Mouse (Mus musculus) E14TG2a.4 (cell line): ENCODE data around the gene 4933402J07Rik.

ENCODE experiments used
- H3K27me3 ChIP-seq: 2 replicates; pipeline ENCODE4 v1.6.1; 2014; ENCODE audit warnings: low read length, control low read depth; ENCODE audit not compliant: insufficient read depth
- H3K36me3 ChIP-seq: 2 replicates; pipeline ENCODE4 v1.6.1; 2014; ENCODE audit warnings: low read length, control low read depth; ENCODE audit not compliant: insufficient read depth
- H3K4me1 ChIP-seq: replicated peaks from 2 replicates; pipeline ENCODE4 v1.6.1; 2014; ENCODE audit warnings: low read depth, low read length, control low read depth
- H3K4me3 ChIP-seq: replicated peaks from 2 replicates; pipeline ENCODE4 v1.5.1; 2014; ENCODE audit warnings: mild to moderate bottlenecking, low read length
- H3K9me3 ChIP-seq: 2 replicates; pipeline ENCODE4 v1.6.1; 2014; ENCODE audit warnings: low read length, control low read depth
- CTCF ChIP-seq: conservative IDR thresholded peaks from 2 replicates; pipeline ENCODE4 v1.5.1; 2014; ENCODE audit warnings: low read length
- NANOG ChIP-seq: IDR thresholded peaks from 2 replicates; pipeline ENCODE4 v1.6.1; 2014; ENCODE audit warnings: borderline replicate concordance, low read length, mixed read lengths
- POU5F1 ChIP-seq: IDR thresholded peaks from 2 replicates; pipeline ENCODE4 v1.6.1; 2014; ENCODE audit warnings: low read length, borderline replicate concordance

Gene 4933402J07Rik

DNA sequence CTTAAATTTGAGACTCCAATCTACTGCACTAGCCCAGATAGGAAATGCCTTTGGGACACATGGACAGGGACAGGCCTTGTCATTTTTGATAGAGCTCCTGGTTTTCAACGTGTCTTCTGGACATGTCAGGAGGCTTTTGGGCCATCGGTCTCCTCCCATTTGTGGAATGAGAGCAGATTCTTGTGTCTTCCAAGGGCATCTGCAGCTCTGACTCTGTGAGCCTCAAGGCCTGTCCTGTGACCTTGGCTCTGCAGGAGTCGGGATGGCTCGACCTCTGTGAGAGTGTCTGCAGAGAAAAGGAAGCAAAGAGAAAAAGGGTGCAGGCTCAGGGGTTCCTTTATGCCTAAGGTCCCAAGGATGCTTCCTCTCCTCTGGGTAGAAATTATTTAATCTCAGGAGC is 13.8 kb upstream of the 4933402J07Rik start:
- TF ChIP-seq POU5F1: no peak
- TF ChIP-seq NANOG: no peak
- no peak for TF ChIP-seq CTCF
- no peak overlapping the region for H3K4me3 ChIP-seq
- no peaks in the 10 kb centered on the region for H3K36me3 ChIP-seq
- H3K27me3 ChIP-seq: no peaks in the 10 kb centered on the region
- H3K4me1 ChIP-seq: peaks cover 13% of the 10 kb centered on the region
- no peaks in the 10 kb centered on the region for H3K9me3 ChIP-seq

- H3K4me3 ChIP-seq: no peak overlapping the region
- peaks cover 13% of the 10 kb centered on the region for H3K4me1 ChIP-seq
- no peaks in the 10 kb centered on the region for H3K36me3 ChIP-seq
- no peaks in the 10 kb centered on the region for H3K27me3 ChIP-seq
- H3K9me3 ChIP-seq: no peaks in the 10 kb centered on the region
- TF ChIP-seq POU5F1 (no peak), NANOG (no peak), CTCF (no peak)
These were observed 10.9 kb upstream of the 4933402J07Rik start for GRCm38 (mm10) chr8:87552801-87553200.

GRCm38 (mm10) chr8:87560801-87561200 is 2.9 kb upstream of the 4933402J07Rik start:
- TF ChIP-seq NANOG (no peak), POU5F1 (no peak), CTCF (no peak)
- Histone ChIP-seq H3K9me3 (peaks cover 17% of the 10 kb centered on the region), H3K36me3 (no peaks in the 10 kb centered on the region), H3K4me1 (no peaks in the 10 kb centered on the region), H3K27me3 (0 out of 2 replicates have a peak, but pooled peaks cover 8% of the 10 kb centered on the region), H3K4me3 (no peak overlapping the region)

DNA sequence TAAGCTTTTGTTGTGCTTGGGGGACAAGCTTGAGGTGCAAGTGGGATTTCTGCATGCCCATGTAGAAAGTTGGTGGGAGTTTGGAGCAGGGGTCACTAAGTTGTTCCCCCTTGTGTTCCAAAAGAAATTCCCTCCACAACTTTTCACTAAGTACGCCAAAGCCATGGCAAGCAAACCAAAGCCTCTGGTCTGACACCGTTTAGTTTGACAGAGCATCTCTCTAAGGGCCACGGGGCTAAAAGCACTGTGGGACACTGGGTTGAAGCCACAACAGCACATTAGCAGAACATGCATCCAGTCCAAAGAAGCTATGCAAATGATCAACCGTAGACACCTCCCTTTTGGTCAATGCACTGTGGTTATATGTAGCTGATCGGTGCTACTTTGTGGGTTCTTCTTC is 5.5 kb downstream of the 4933402J07Rik start:
- H3K4me1 ChIP-seq: peaks cover 39% of the 10 kb centered on the region
- no peak overlapping the region for H3K4me3 ChIP-seq
- no peaks in the 10 kb centered on the region for H3K36me3 ChIP-seq
- H3K27me3 ChIP-seq: peaks cover 25% of the 10 kb centered on the region
- TF ChIP-seq POU5F1 (no peak), NANOG (no peak), CTCF (no peak)
- peaks cover 2% of the 10 kb centered on the region; the same call in 1 of the 2 replicates for H3K9me3 ChIP-seq

GRCm38 (mm10) chr8:87569706-87570563 is 6.3 kb downstream of the 4933402J07Rik start:
- Histone ChIP-seq H3K9me3 (peaks cover 7% of the 10 kb centered on the region; the same call in 1 of the 2 replicates), H3K4me1 (peaks cover 39% of the 10 kb centered on the region), H3K27me3 (peaks cover 21% of the 10 kb centered on the region), H3K4me3 (peak overlapping the region; percentile 61), H3K36me3 (no peaks in the 10 kb centered on the region)
- no peak for TF ChIP-seq CTCF
- no peak; the same call in 1 of the 2 replicates for TF ChIP-seq NANOG
- no peak for TF ChIP-seq POU5F1

DNA sequence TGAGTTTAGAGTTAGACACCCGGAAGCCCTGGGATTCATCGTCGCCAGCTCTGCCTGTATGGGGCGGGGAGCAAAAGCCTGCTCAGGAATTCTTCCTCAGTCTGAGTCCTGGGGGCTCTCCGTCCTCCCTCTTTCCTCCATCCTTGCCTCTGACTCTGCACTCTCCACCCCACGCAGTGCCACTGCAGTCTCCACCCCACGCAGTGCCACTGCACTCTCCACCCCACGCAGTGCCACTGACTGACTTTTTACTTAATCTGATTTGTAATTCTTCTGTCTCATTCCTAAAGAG is 6.9 kb downstream of the 4933402J07Rik start:
- peak overlapping the region; percentile 61 for H3K4me3 ChIP-seq
- TF ChIP-seq POU5F1: no peak
- TF ChIP-seq CTCF: no peak
- TF ChIP-seq NANOG: no peak
- peaks cover 39% of the 10 kb centered on the region for H3K4me1 ChIP-seq
- peaks cover 19% of the 10 kb centered on the region for H3K27me3 ChIP-seq
- H3K9me3 ChIP-seq: peaks cover 7% of the 10 kb centered on the region; the same call in 1 of the 2 replicates
- no peaks in the 10 kb centered on the region for H3K36me3 ChIP-seq

GRCm38 (mm10) chr8:87570880-87571279 is 7.2 kb downstream of the 4933402J07Rik start:
- peak; percentile 43 for TF ChIP-seq CTCF
- no peak for TF ChIP-seq NANOG
- TF ChIP-seq POU5F1: no peak
- Histone ChIP-seq H3K4me3 (peak overlapping the region; percentile 61), H3K4me1 (peaks cover 39% of the 10 kb centered on the region), H3K27me3 (peaks cover 19% of the 10 kb centered on the region), H3K36me3 (no peaks in the 10 kb centered on the region), H3K9me3 (peaks cover 7% of the 10 kb centered on the region; the same call in 1 of the 2 replicates)

- H3K36me3 ChIP-seq: no peaks in the 10 kb centered on the region
These were observed 30.6 kb downstream of the 4933402J07Rik start for GRCm38 (mm10) chr8:87594272-87594671.

More at GRCm38 (mm10) chr8:87594272-87594671, 30.6 kb downstream of the 4933402J07Rik start:
- Histone ChIP-seq H3K4me1 (peaks cover 7% of the 10 kb centered on the region), H3K4me3 (no peak overlapping the region), H3K27me3 (0 out of 2 replicates have a peak, but pooled peaks cover 1% of the 10 kb centered on the region), H3K9me3 (no peaks in the 10 kb centered on the region)
- TF ChIP-seq CTCF: peak; percentile 68
- TF ChIP-seq POU5F1: no peak
- no peak for TF ChIP-seq NANOG
